Mouse (Mus musculus): ENCODE measurements around the gene Rhd. TPM values are rescaled to one million over a fixed set of nuclear protein-coding genes. Genes with fewer than 3 reads are reported as not detected.

Rhd gene
- 109 and 117 TPM in 2 replicates for polyA plus RNA-seq (2012; rRNA removed)

DNA sequence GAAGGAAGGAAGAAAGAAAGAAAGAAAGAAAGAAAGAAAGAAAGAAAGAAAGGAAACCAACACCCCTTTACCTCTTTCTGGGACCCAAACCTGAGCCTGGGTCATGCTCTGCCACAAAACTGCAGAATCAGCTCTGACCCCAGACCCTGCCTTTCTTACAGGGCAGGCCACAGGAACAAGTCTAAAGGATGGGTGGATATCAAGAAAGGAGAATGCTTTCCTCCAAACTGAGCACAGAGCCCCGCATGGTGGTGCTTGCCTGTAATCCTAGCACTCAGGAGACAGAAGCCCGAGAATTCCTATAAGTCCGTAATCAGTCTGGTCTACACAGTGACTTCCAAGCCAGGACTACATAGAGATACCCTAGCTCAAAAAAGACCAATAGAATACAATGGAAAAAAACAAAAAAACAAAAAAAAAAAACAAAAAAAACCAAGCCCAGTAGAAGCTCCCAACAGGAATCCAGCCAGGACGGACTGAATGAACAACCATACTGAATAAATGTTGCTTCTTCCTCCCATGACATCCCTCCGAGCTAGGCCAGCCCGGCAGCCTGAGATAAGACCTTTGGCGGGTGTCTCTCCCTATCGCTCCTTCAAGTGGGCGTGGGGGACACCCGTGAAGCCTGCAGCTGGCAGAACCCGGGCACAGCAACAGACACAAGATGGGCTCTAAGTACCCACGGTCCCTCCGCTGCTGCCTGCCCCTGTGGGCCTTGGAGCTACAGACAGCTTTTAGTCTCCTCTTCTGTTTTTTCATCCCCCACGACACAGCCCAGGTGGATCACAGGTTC is at the start of gene Rhd:
Gene Rhd (plus strand): TSS at position 600 of the 793 bp plus-strand sequence.

GRCm38 (mm10) chr4:134853259-134853636 is 11.1 kb upstream of the Rhd start, which contains the start of gene Maco1:
Maco1 (minus strand) TSS chr4:134853345.

DNA sequence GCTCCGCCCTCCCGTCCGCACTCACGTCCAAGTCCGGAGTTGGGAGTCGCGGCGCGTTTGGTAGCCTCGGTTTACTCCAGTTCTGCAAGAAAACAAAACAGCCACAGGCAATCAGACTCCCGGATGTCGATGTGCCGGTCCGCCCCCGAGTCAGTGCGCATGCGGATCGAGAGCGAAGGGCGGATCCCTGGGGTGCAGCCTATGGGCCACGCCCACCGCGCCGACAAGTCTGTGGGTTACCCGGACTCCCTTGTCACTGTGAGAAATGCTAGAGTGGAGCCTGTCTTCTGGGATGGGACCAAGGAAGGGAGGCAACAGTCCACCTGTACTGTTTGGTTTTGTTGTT is 50.5 kb downstream of the Rhd start, which contains the start of gene Tmem50a:
Gene Tmem50a (minus strand): TSS at position 161 of the 346 bp plus-strand sequence.

GRCm38 (mm10) chr4:134923258-134924018 is 59.1 kb downstream of the Rhd start, which contains the start of gene Rsrp1:
Rsrp1 (plus strand) TSS chr4:134923592.

DNA sequence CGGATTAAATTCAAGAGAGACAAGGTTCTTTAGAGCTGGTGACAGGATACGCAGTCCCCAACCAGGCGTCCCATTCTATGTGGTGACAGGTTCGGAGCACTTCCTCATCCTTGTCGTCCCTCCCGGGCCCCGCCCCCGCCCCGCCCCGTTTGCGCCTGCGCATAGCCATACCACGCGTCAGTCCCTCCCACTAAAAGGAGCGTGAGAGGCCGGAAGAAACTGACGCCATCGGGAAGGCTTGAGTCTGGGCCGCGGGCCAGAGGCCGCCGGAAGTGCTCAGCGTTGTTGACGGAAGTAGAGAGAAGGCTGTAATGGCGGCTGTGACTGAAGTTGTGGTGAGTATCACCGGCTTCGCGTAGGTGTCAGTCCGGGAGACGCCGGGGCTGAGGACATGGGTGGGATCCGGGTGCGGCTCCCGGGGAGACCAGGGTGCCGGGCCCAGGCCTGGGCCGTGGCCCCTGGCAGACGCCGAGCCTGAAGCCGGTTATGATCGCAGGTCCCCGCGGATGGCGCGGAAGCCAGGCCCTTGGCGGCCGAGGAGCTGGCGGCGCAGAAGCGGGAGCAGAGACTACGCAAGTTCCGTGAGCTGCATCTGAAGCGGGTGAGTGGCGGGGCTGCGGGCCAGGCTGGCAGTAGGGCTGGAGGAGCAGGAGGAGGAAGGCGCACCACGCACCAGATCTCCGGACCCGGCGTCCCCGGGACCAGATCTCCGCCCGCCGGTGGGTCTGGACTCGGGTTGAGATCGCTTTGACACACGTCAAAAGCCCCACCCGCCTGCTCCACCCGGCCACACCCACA is 66.5 kb downstream of the Rhd start, which contains the start of gene Syf2:
Gene Syf2 (plus strand): TSS at position 215 of the 798 bp plus-strand sequence.

Other genes with a start within 250 kb of the Rhd start
- 2.0 and 2.5 TPM in 2 replicates for gene Man1c1, start 160.2 kb upstream of the Rhd start, polyA plus RNA-seq (2012; rRNA removed)
- gene Ldlrap1, start 96.5 kb upstream of the Rhd start, polyA plus RNA-seq (2012; rRNA removed) = 7.2 and 7.9 TPM in 2 replicates
- 8.3 and 9.2 TPM in 2 replicates for gene Maco1, start 11.2 kb upstream of the Rhd start, polyA plus RNA-seq (2012; rRNA removed)
- 68.0 and 69.2 TPM in 2 replicates for gene Tmem50a, start 50.5 kb downstream of the Rhd start, polyA plus RNA-seq (2012; rRNA removed)
- 306 and 352 TPM in 2 replicates for gene Rsrp1, start 59.1 kb downstream of the Rhd start, polyA plus RNA-seq (2012; rRNA removed)
- gene Syf2, start 66.4 kb downstream of the Rhd start, polyA plus RNA-seq (2012; rRNA removed) = 34.8 and 36.7 TPM in 2 replicates